Mouse (Mus musculus) hindbrain, embryonic 14.5 days (tissue): ENCODE measurements around the gene Lsp1. TPM values are rescaled to one million over a fixed set of nuclear protein-coding genes. Genes with fewer than 3 reads are reported as not detected.

ENCODE experiments used
- polyA plus RNA-seq: library from polyadenylated mRNA; unstranded; fragments of >200 nt; fragmentation: Nextera tagmentation; extraction: Ambion mirVana; gene quantifications from 2 replicates; pipeline ENCODE4 v1.2.1, GENCODE M21; 2014

Gene Lsp1
- polyA plus RNA-seq, 1 experiment from 2014 or later, result 8.2 TPM

Other genes starting within 250 kb of the Lsp1 start
- not detected in 2 replicates for gene Gm7579, start 248.9 kb upstream of the Lsp1 start, polyA plus RNA-seq
- not detected in 2 replicates for gene Krtap5-5, start 230.8 kb upstream of the Lsp1 start, polyA plus RNA-seq
- gene Gm40460, start 219.7 kb upstream of the Lsp1 start, polyA plus RNA-seq, result not detected in 2 replicates
- not detected in 2 replicates for gene Gm2431, start 202.5 kb upstream of the Lsp1 start, polyA plus RNA-seq
- not detected in 2 replicates for gene Gm4559, start 186.4 kb upstream of the Lsp1 start, polyA plus RNA-seq
- gene Krtap5-1, start 163.7 kb upstream of the Lsp1 start, polyA plus RNA-seq, result not detected in 2 replicates
- gene Krtap5-4, start 157.3 kb upstream of the Lsp1 start, polyA plus RNA-seq, result not detected in 2 replicates
- 6.4 and 7.3 TPM in 2 replicates for gene Ifitm10, start 87.1 kb upstream of the Lsp1 start, polyA plus RNA-seq
- not detected in 2 replicates for gene Gm49369, start 78.1 kb upstream of the Lsp1 start, polyA plus RNA-seq
- 313 and 325 TPM in 2 replicates for gene Ctsd, start 72.8 kb upstream of the Lsp1 start, polyA plus RNA-seq
- gene Syt8, start 26.0 kb upstream of the Lsp1 start, polyA plus RNA-seq, result not detected in 2 replicates
- gene Tnni2, start 19.0 kb upstream of the Lsp1 start, polyA plus RNA-seq, result 1.0 TPM in 1 of 2 replicates, not detected in the other
- 1.2 and 1.6 TPM in 2 replicates for gene Tnnt3, start 38.0 kb downstream of the Lsp1 start, polyA plus RNA-seq
- 21.6 and 22.9 TPM in 2 replicates for gene Mrpl23, start 71.9 kb downstream of the Lsp1 start, polyA plus RNA-seq
- 141 and 194 TPM in 2 replicates for gene Igf2, start 206.0 kb downstream of the Lsp1 start, polyA plus RNA-seq
- gene Gm49394, start 209.1 kb downstream of the Lsp1 start, polyA plus RNA-seq, result not detected in 2 replicates